Mouse (Mus musculus) olfactory bulb, adult 2 months (tissue): ENCODE results near the gene Mab21l3. TPM values are rescaled to one million over a fixed set of nuclear protein-coding genes. Genes with fewer than 3 reads are reported as not detected.

ENCODE experiments used
- H3K27ac ChIP-seq: fragments of 200-500 bp; 2 replicates; pipeline ENCODE4 v1.5.1; 2012; ENCODE audit warnings: low read depth, low read length; ENCODE audit not compliant: insufficient read depth
- H3K4me1 ChIP-seq: fragments of 200-500 bp; 2 replicates; pipeline ENCODE4 v1.6.1; 2012; ENCODE audit warnings: low read length; ENCODE audit not compliant: control insufficient read depth, insufficient read depth
- H3K4me3 ChIP-seq: fragments of 200-500 bp; 2 replicates; pipeline ENCODE4 v1.5.1; 2012; ENCODE audit warnings: mild to moderate bottlenecking, low read depth, low read length, moderate library complexity; ENCODE audit not compliant: insufficient read depth
- CTCF ChIP-seq: fragments of 200-500 bp; IDR thresholded peaks from 2 replicates; pipeline ENCODE4 v1.5.1; 2012; ENCODE audit warnings: low read depth, mild to moderate bottlenecking, low read length, moderate library complexity; ENCODE audit not compliant: insufficient read depth
- POLR2A ChIP-seq: fragments of 200-500 bp; IDR thresholded peaks from 2 replicates; pipeline ENCODE4 v1.6.1; 2012; ENCODE audit warnings: mild to moderate bottlenecking, low read depth, low read length, moderate library complexity; ENCODE audit not compliant: insufficient read depth
- WGBS: fragments of 180-500 bp; shearing (Covaris S2); methylation state at CpG from one replicate; pipeline ENCODE4 v1.1.7; 2018; 5-methylcytosine and 5-hydroxymethylcytosine counted together
- polyA plus RNA-seq: library from polyadenylated mRNA; stranded (reverse); fragments of >200 nt; gene quantifications from 2 replicates; pipeline ENCODE4 v1.2.4, GENCODE M21; 2012; ENCODE audit warnings: low replicate concordance; ENCODE audit not compliant: missing spikeins, insufficient read depth, insufficient read length

Mab21l3 gene
- polyA plus RNA-seq, 1 experiment, result not detected

DNA sequence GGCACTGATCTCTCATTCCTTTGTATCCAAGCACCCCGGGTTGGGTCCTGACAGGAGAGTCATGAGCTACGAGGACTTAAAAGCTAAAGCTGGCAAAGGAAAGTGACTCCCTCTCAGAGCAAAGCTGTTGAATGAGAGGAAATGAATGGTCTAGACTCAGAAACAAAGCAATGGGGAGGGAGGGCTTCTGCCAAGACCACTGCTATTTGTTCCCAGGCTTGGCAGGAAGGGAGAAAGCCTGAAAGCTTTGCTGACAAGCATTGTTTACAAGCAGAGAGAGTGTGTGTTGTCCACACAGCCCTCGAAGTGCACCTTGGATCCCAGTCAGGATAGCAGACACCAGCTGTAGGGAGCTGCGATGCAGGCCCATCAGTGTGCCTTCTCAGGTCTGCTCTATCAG is 41.8 kb downstream of the Mab21l3 start:
- peaks cover 14% of the 10 kb centered on the region for H3K4me1 ChIP-seq
- no peak overlapping the region for H3K27ac ChIP-seq
- H3K4me3 ChIP-seq, result no peak overlapping the region
- TF ChIP-seq CTCF, result no peak
- TF ChIP-seq POLR2A, result no peak
- 45% methylated on average over 4 of the region's 4 CpGs for WGBS

- H3K4me3 ChIP-seq, result peak overlapping the region; percentile 14; the same call in 1 of the 2 replicates
- TF ChIP-seq POLR2A (no peak), CTCF (peak; percentile 82)
- peaks cover 14% of the 10 kb centered on the region for H3K4me1 ChIP-seq
- WGBS, result 7% methylated on average over 16 of the region's 16 CpGs
- no peak overlapping the region for H3K27ac ChIP-seq
Observed at GRCm38 (mm10) chr3:101806149-101806548, 42.6 kb downstream of the Mab21l3 start.

DNA sequence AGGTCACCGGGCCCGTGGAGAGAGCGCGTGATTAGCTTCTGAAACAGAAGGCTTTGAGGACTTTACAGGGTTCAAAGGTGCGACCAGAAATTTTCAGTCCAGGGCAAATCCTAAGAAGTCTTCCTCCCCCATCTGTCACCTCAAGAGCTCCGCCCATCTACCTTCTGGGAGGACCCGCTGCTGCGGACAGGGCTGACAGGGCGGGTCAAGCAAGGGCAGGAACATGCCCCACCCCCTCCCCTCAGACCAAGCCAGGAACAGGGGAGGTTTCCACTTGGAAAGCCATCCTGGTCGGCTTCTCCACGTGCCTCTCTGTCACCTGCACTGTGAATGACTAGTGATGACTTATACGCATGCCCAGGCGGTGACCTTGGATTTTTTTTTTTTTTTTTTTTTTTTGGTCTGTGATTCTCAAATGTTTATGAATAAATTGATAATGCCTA is 43.2 kb downstream of the Mab21l3 start:
- Histone ChIP-seq H3K4me3 (no peak overlapping the region), H3K4me1 (peaks cover 14% of the 10 kb centered on the region), H3K27ac (no peak overlapping the region)
- TF ChIP-seq CTCF, result peak; percentile 19; the same call in 1 of the 2 replicates
- no peak for TF ChIP-seq POLR2A
- 72% methylated on average over 13 of the region's 13 CpGs for WGBS

- Histone ChIP-seq H3K4me3 (no peak overlapping the region), H3K27ac (no peak overlapping the region), H3K4me1 (peaks cover 14% of the 10 kb centered on the region)
- WGBS, result 87% methylated on average over 11 of the region's 11 CpGs
- TF ChIP-seq POLR2A, result no peak
- no peak for TF ChIP-seq CTCF
Observed at GRCm38 (mm10) chr3:101804971-101805561, 43.7 kb downstream of the Mab21l3 start.

DNA sequence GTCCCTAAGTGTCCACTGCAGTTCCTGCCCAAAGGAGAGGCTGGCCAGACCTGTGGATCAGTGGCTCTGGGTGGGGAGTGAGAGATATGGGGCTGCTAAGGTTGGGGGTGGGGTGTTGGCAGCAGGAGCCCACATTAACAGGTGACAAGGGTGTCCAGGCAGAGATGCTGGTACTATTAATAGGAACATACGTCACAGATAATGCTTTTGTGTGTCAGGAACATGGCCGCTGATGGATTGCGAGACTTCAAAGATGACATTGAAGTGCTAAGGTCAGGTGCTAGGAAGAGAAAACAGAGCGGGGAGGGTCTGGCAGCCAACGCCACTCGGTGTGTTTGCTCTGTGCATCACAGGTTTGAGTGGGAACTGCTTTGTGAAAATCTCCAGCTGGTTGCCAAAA is 44.4 kb downstream of the Mab21l3 start:
- Histone ChIP-seq H3K4me3 (no peak overlapping the region), H3K27ac (no peak overlapping the region), H3K4me1 (peaks cover 14% of the 10 kb centered on the region)
- 87% methylated on average over 6 of the region's 6 CpGs for WGBS
- no peak for TF ChIP-seq POLR2A
- TF ChIP-seq CTCF, result no peak

- no peak overlapping the region for H3K4me3 ChIP-seq
- TF ChIP-seq POLR2A, result no peak
- H3K27ac ChIP-seq, result no peak overlapping the region
- H3K4me1 ChIP-seq, result peaks cover 14% of the 10 kb centered on the region
- 78% methylated on average over 6 of the region's 6 CpGs for WGBS
Observed at GRCm38 (mm10) chr3:101803764-101804163, 45.0 kb downstream of the Mab21l3 start.

DNA sequence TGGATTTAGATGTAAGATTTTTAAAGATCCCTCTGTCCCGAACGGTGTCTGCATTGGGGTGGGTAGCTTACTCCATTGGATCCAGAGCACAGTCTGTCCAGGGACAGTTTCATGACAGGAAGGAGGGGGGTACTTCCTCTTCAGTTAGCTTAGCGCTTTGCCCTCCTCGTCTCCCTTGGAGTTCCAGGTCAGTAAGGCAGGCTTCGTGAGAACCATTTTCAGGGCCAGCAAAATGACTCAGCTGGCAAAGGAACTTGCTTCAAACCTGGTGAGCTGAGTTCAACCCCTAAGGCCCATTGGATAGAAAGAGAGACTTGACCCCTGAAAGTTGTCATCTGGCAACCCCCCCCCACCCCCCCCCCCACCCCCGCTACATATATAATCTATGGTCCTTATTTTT is 46.0 kb downstream of the Mab21l3 start:
- peaks cover 16% of the 10 kb centered on the region for H3K4me1 ChIP-seq
- TF ChIP-seq POLR2A, result no peak
- TF ChIP-seq CTCF, result no peak
- WGBS, result 93% methylated on average over 6 of the region's 6 CpGs

DNA sequence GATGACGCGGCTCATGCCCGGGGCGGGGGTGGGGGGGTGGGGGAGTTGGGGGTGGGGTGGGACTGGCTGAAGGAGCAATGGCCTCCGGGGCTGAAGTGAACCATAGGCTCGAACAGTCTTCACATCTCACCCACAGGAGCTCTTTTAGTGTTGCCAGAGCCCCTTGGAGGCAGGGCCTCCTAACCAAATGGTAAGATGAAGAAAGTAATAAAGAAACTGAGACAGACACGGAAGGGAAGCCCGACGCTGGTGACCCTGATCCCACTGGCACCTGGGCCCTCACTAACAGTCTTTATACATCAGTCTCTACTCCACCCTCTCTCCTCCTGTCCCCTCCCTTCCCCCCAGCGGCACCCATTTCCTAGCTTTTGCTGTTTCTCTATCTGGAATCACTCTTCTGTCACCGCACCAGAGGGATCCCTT is 48.2 kb downstream of the Mab21l3 start:
- no peak for TF ChIP-seq POLR2A
- TF ChIP-seq CTCF, result no peak
- H3K4me3 ChIP-seq, result no peak overlapping the region
- no peak overlapping the region for H3K27ac ChIP-seq
- WGBS, result 91% methylated on average over 11 of the region's 11 CpGs
- H3K4me1 ChIP-seq, result peaks cover 6% of the 10 kb centered on the region; the same call in 1 of the 2 replicates

More for the DNA sequence above, 46.0 kb downstream of the Mab21l3 start:
- Histone ChIP-seq H3K4me3 (no peak overlapping the region), H3K27ac (no peak overlapping the region)

DNA sequence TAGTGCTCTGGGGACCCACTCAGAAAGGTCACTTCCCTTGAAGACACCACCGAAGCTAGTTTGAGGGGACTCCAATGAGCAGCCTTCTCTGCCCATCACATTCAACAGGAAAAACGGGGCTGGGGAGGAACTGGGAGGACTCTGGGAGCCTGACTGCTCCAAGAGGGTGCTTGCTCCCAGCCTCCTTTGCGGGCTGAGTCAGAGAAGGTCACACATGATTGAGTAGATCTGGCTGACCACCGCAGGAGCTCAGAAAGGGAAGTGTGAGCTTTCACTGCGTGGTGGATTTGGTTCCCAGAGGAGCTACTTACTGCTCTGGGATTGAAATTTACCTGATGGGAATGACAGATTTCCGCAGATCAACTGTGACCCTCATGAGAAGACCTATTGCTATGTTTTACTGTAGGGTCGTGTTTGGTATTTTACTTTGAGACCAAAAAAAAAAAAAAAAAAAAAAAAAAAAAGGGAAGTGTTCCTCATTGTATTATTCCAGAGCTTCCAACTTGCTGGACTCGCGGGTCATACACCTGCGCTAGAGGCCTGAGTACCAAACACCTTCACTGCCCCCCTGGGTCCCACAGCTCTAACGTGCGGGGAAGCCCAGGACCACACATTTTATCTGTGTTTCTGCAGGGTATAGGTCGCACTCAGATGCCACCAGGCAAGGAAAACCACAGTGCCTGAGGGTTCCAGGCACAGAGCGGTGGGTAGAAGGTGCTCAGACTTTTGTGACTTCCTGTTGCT is 48.7 kb downstream of the Mab21l3 start:
- WGBS, result 90% methylated on average over 14 of the region's 14 CpGs
- TF ChIP-seq POLR2A (no peak), CTCF (no peak)
- 0 out of 2 replicates have a peak, but pooled peaks cover 5% of the 10 kb centered on the region for H3K4me1 ChIP-seq
- H3K4me3 ChIP-seq, result no peak overlapping the region
- H3K27ac ChIP-seq, result no peak overlapping the region
